Mouse (Mus musculus) ES-E14 (cell line): ENCODE measurements around the gene Kmt5c.

ENCODE experiments used
- HCFC1 ChIP-seq: IDR thresholded peaks from 2 replicates; pipeline ENCODE4 v1.6.1; 2012; ENCODE audit warnings: low read length, inconsistent platforms, borderline replicate concordance; ENCODE audit not compliant: insufficient read depth
- MAFK ChIP-seq: IDR thresholded peaks from 2 replicates; pipeline ENCODE4 v1.6.1; 2014; ENCODE audit warnings: mild to moderate bottlenecking, low read depth, low read length, inconsistent platforms; ENCODE audit not compliant: insufficient read depth

DNA sequence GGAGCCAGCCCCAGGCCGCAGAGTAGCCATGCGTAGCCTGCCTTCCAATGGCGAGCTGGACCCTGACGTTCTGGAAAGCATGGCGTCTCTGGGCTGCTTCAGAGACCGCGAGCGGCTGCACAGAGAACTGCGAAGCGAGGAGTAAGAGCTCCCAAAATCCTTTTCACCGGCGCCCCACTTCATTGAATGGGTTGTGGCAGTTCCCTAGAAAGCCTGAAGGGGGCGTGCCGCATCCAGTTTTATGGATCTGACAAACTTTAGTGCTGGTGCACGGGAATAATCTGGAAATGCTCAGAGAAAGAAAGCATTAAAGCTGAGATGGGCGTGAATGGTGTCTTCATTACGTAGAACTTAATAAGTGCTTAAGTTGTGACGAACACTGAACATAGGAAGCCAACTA is 34.8 kb upstream of the Kmt5c start:
- TF ChIP-seq MAFK: no peak
- TF ChIP-seq HCFC1: no peak
